In genomic region chr4:115119642-115120041, GRCm38 (mm10) we compare ENCODE assay signal across 28 mouse cellular contexts. TPM values are rescaled to one million over a fixed set of nuclear protein-coding genes. Genes with fewer than 3 reads are reported as not detected.
DNase-seq lines count a peak whose midpoint lies in the region; ATAC-seq and TF ChIP-seq lines count a peak whose summit lies in the region.
"Had no signal": no experiment of that assay in that cellular context is flagged by ENCODE, and none has a peak within 500 bp of the region (broad histone marks: within the 10 kb centered on the region; RNA-seq: fewer than 3 reads in every experiment).

No protein-coding gene starts in this region.

- no peaks in the 10 kb centered on the region for H3K9me3 ChIP-seq in midbrain, embryonic 13.5 days
- H3K9me3 ChIP-seq: embryonic facial prominence, embryonic 15.5 days; forebrain, embryonic 13.5 days; forebrain, embryonic 15.5 days; G1E had no signal

- no peak for TF ChIP-seq POLR2A in bone marrow, adult 2 months (IDR thresholded peaks at IDR 0.05; ENCODE audit: borderline replicate concordance, control insufficient read depth, low read depth, low read length)

- peak overlapping the region; percentile 68 for H3K27ac ChIP-seq in bone marrow, adult 2 months (ENCODE audit: control insufficient read depth, insufficient read depth, low read depth, low read length, poor library complexity)
- no peak overlapping the region for H3K27ac ChIP-seq in midbrain, embryonic 13.5 days
- H3K27ac ChIP-seq: embryonic facial prominence, embryonic 13.5 days; embryonic facial prominence, embryonic 15.5 days; forebrain, embryonic 13.5 days; forebrain, embryonic 15.5 days had no signal

- TF ChIP-seq CTCF in bone marrow, adult 2 months (IDR thresholded peaks at IDR 0.05; ENCODE audit: control insufficient read depth, insufficient read depth, low read length): no peak

- peak; percentile 70 for ATAC-seq in megakaryocyte, adult 5-6 weeks (ENCODE audit: poor library complexity, severe bottlenecking)
- no peak for ATAC-seq in midbrain, embryonic 13.5 days
- ATAC-seq: CD4-positive, CD25-positive, alpha-beta regulatory T cell, adult 4 months; forebrain, embryonic 13.5 days; forebrain, embryonic 15.5 days; forebrain, postnatal 0 days had no signal

- H3K4me1 ChIP-seq in bone marrow, adult 2 months (ENCODE audit: control insufficient read depth, insufficient read depth, low read length): peaks cover 3% of the 10 kb centered on the region
- H3K4me1 ChIP-seq in midbrain, embryonic 13.5 days (replicated peaks): no peaks in the 10 kb centered on the region
- H3K4me1 ChIP-seq: embryonic facial prominence, embryonic 13.5 days; embryonic facial prominence, embryonic 15.5 days; forebrain, embryonic 13.5 days; forebrain, embryonic 15.5 days had no signal

- no peak overlapping the region for H3K4me2 ChIP-seq in midbrain, embryonic 13.5 days (replicated peaks)
- H3K4me2 ChIP-seq: embryonic facial prominence, embryonic 13.5 days; embryonic facial prominence, embryonic 15.5 days; forebrain, embryonic 13.5 days; forebrain, embryonic 15.5 days had no signal

- no peaks in the 10 kb centered on the region for H3K36me3 ChIP-seq in midbrain, embryonic 13.5 days
- H3K36me3 ChIP-seq: embryonic facial prominence, embryonic 13.5 days; embryonic facial prominence, embryonic 15.5 days; forebrain, embryonic 15.5 days; G1E had no signal

- WGBS in bone marrow, adult 2 months: 47% methylated on average over 3 of the region's 3 CpGs
- 92% methylated on average over 3 of the region's 3 CpGs for WGBS in midbrain, embryonic 13.5 days

- no peak overlapping the region for H3K9ac ChIP-seq in midbrain, embryonic 13.5 days (replicated peaks)
- H3K9ac ChIP-seq: embryonic facial prominence, embryonic 13.5 days; embryonic facial prominence, embryonic 15.5 days; forebrain, embryonic 13.5 days; forebrain, embryonic 15.5 days; forebrain, postnatal 0 days had no signal

- H3K27me3 ChIP-seq in midbrain, embryonic 13.5 days: no peaks in the 10 kb centered on the region
- H3K27me3 ChIP-seq: embryonic facial prominence, embryonic 13.5 days; embryonic facial prominence, embryonic 15.5 days; forebrain, embryonic 13.5 days; forebrain, embryonic 15.5 days had no signal

- DNase-seq in 416B (ENCODE audit: low read depth): peak; percentile 38
- DNase-seq in gonadal fat pad, adult 2 months (ENCODE audit: low read depth): peak; percentile 74
- no peak for DNase-seq in retina, embryonic 14.5 days (ENCODE audit: low spot score)
- no peak for DNase-seq in adrenal gland, postnatal 36 days
- no peak for DNase-seq in thymus, postnatal 14 days
- DNase-seq: adrenal gland, adult 2 months; adrenal gland, postnatal 10 days; adrenal gland, postnatal 25 days; B cell, adult 2 months; cerebellum, adult 11 months; cerebellum, adult 18-20 months; cerebellum, adult 8-10 months; cerebellum, adult 9-11 months; cerebellum, postnatal 14 days; cerebellum, postnatal 36 days; embryo, embryonic 11 days; forebrain, postnatal 0 days had no signal

- no peak overlapping the region for H3K4me3 ChIP-seq in bone marrow, adult 2 months (replicated peaks; ENCODE audit: control insufficient read depth, low read depth, low read length)
- H3K4me3 ChIP-seq in midbrain, embryonic 13.5 days (replicated peaks): no peak overlapping the region
- H3K4me3 ChIP-seq: embryonic facial prominence, embryonic 13.5 days; embryonic facial prominence, embryonic 15.5 days; erythroblast, embryonic 14.5 days; forebrain, embryonic 13.5 days; forebrain, embryonic 15.5 days had no signal

RNA-seq across cellular contexts. Expression of gene Cyp4x1, which starts 14.4 kb away (rescaled TPM):
- polyA plus RNA-seq in bone marrow, adult 2 months (2011; ENCODE audit: insufficient read depth, insufficient read length, low replicate concordance, missing spikeins): 0.38 and 2.0 TPM in 2 replicates
- polyA plus RNA-seq in gonadal fat pad, adult 2 months (2012; rRNA removed): 0.19 and 0.51 TPM in 2 replicates
- total RNA-seq in megakaryocyte, adult 5-6 weeks (2015): not detected in 2 replicates
- total RNA-seq in megakaryocyte, adult 5-6 weeks (2017): not detected in 2 replicates
- total RNA-seq in adrenal gland, postnatal 36 days (2021): not detected
- 3.6 and 4.4 TPM in 2 replicates for polyA plus RNA-seq in midbrain, embryonic 13.5 days (2015; fragmentation: Nextera tagmentation; extraction: Ambion mirVana)
- total RNA-seq: adrenal gland, adult 2 months; adrenal gland, postnatal 25 days; CH12.LX had no signal
- polyA plus RNA-seq: adrenal gland, adult 2 months; erythroblast, embryonic 14.5 days; G1E had no signal

RNA-seq across cellular contexts. Expression of gene Pdzk1ip1, which starts 31.1 kb away (rescaled TPM):
- polyA plus RNA-seq in bone marrow, adult 2 months (2011; ENCODE audit: insufficient read depth, insufficient read length, low replicate concordance, missing spikeins): 212 and 213 TPM in 2 replicates
- polyA plus RNA-seq in gonadal fat pad, adult 2 months (2012; rRNA removed): 295 and 324 TPM in 2 replicates
- 1.5 and 2.8 TPM in 2 replicates for total RNA-seq in megakaryocyte, adult 5-6 weeks (2015)
- total RNA-seq in megakaryocyte, adult 5-6 weeks (2017): 0.33 and 0.53 TPM in 2 replicates
- not detected for total RNA-seq in adrenal gland, postnatal 36 days (2021)
- polyA plus RNA-seq in midbrain, embryonic 13.5 days (2015; fragmentation: Nextera tagmentation; extraction: Ambion mirVana): 5.9 and 6.3 TPM in 2 replicates
- total RNA-seq: forebrain, postnatal 0 days had no signal

Comparison
In these comparisons a context has a peak if more than half of its experiments do, and no peak if none do; other contexts are left out.
1. DNase-seq: peak in 416B (single experiment) and gonadal fat pad, adult 2 months (single experiment); none in retina, embryonic 14.5 days (single experiment), adrenal gland, postnatal 36 days (0 of 2) and thymus, postnatal 14 days (single experiment).
2. RNA of gene Pdzk1ip1, which starts 31.1 kb away (polyA plus RNA-seq): 295 to 324 TPM in gonadal fat pad, adult 2 months and 212 to 213 TPM in bone marrow, adult 2 months; 5.9 to 6.3 TPM in midbrain, embryonic 13.5 days; every median in the first group is over 10 times any median in the second.